24 mouse cellular contexts compared by ENCODE assay signal in the genomic region with DNA sequence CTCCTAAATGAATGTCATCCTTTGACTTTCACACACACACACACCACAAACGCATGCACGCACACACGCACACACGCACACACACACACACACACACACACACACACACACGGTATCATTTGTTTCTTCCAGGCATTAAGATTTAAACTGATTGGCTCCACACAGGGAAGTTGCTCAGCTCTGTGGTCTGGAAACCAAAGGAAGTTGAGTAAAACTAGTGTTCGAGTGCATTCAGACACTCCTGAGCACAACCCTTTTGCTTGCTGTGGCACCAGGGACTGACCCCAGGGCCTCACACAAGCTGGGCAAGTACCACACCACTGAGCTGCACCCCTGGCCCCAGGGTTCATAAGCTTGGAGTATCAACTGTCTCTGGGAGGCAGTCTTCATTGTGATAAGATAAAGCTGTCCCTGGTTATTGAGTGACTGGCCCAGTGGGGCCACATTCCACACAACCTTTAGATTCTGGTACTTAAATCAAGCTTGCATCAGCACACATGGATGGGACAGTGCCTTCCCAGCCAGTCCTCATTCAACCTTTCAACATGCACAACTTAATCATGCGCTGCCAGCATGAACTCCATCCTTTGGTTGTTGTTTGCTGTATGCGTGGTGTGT. TPM values are rescaled to one million over a fixed set of nuclear protein-coding genes. Genes with fewer than 3 reads are reported as not detected.
DNase-seq lines count a peak whose midpoint lies in the region; ATAC-seq and TF ChIP-seq lines count a peak whose summit lies in the region.
"Had no signal": no experiment of that assay in that cellular context is flagged by ENCODE, and none has a peak within 500 bp of the region (broad histone marks: within the 10 kb centered on the region; RNA-seq: fewer than 3 reads in every experiment).

No protein-coding gene starts in this region.

- no peak for DNase-seq in liver, embryonic 11.5 days (ENCODE audit: low spot score)
- no peak for DNase-seq in liver
- DNase-seq in yolk sac, embryonic 10.5 days (ENCODE audit: low spot score): peak; percentile 70
- no peak for DNase-seq in heart, postnatal 25 days (ENCODE audit: low spot score)
- no peak for DNase-seq in cerebellum, adult 8-10 months
- DNase-seq in cerebellum, adult 11 months: no peak
- DNase-seq: B cell, adult 2 months; cerebellum, adult 9-11 months; embryo, embryonic 11 days; forebrain, postnatal 0 days; heart, adult 18-20 months; heart, postnatal 36 days; kidney, adult 8-10 months; right cerebral cortex, postnatal 25 days had no signal

- intact Hi-C loops in heart, postnatal 25 days (cut with DNase I): no loop called here

- TF ChIP-seq CTCF in intestine, postnatal 0 days (IDR thresholded peaks at IDR 0.05; ENCODE audit: low read depth): no peak

- H3K4me1 ChIP-seq in liver, embryonic 11.5 days (replicated peaks; ENCODE audit: control insufficient read depth, insufficient read depth, low read length): peaks cover 10% of the 10 kb centered on the region; the same call in 1 of the 2 replicates
- H3K4me1 ChIP-seq in intestine, postnatal 0 days (replicated peaks; ENCODE audit: control insufficient read depth, insufficient read depth, low read length): no peaks in the 10 kb centered on the region
- H3K4me1 ChIP-seq: limb, embryonic 15.5 days; midbrain, embryonic 15.5 days; neural tube, embryonic 15.5 days had no signal

- 73% methylated on average over 8 of the region's 8 CpGs for WGBS in liver, embryonic 11.5 days
- WGBS in intestine, postnatal 0 days: 66% methylated on average over 8 of the region's 8 CpGs

- H3K4me3 ChIP-seq in liver, embryonic 11.5 days (ENCODE audit: low read depth, low read length): no peak overlapping the region
- no peak overlapping the region for H3K4me3 ChIP-seq in intestine, postnatal 0 days (ENCODE audit: low read depth, low read length)
- H3K4me3 ChIP-seq: heart, embryonic 13.5 days; limb, embryonic 15.5 days; midbrain, embryonic 15.5 days; neural tube, embryonic 15.5 days had no signal

- H3K27ac ChIP-seq in liver, embryonic 11.5 days (ENCODE audit: low read depth, low read length): no peak overlapping the region
- H3K27ac ChIP-seq in intestine, postnatal 0 days (ENCODE audit: low read depth, low read length): peak overlapping the region; percentile 21; the same call in 1 of the 2 replicates
- H3K27ac ChIP-seq: heart, embryonic 13.5 days; limb, embryonic 15.5 days; midbrain, embryonic 15.5 days; neural tube, embryonic 15.5 days had no signal

- ATAC-seq in liver, embryonic 11.5 days (replicated peaks; ENCODE audit: low FRiP score): peak; percentile 39; the same call in 1 of the 2 replicates
- ATAC-seq in intestine, postnatal 0 days: peak; percentile 85
- peak; percentile 94 for ATAC-seq in megakaryocyte, adult 5-6 weeks (ENCODE audit: poor library complexity, severe bottlenecking)
- ATAC-seq: forebrain, postnatal 0 days; hindbrain, embryonic 16.5 days; lung, postnatal 0 days; midbrain, embryonic 15.5 days had no signal

- peaks cover 6% of the 10 kb centered on the region for H3K36me3 ChIP-seq in liver, embryonic 11.5 days (ENCODE audit: control insufficient read depth, insufficient read depth, low read length)
- H3K36me3 ChIP-seq in intestine, postnatal 0 days (ENCODE audit: control insufficient read depth, insufficient read depth): peaks cover 4% of the 10 kb centered on the region; the same call in 1 of the 2 replicates
- H3K36me3 ChIP-seq: midbrain, embryonic 15.5 days; neural tube, embryonic 15.5 days had no signal

- no peaks in the 10 kb centered on the region for H3K9me3 ChIP-seq in liver, embryonic 11.5 days (ENCODE audit: control insufficient read depth, low read length)
- no peaks in the 10 kb centered on the region for H3K9me3 ChIP-seq in intestine, postnatal 0 days (ENCODE audit: control insufficient read depth)
- H3K9me3 ChIP-seq: heart, embryonic 13.5 days; limb, embryonic 15.5 days; midbrain, embryonic 15.5 days; neural tube, embryonic 15.5 days had no signal

- H3K4me2 ChIP-seq in liver, embryonic 11.5 days: no peak overlapping the region
- 0 out of 2 replicates have a peak overlapping the region, but pooled peaks have one; percentile 21 for H3K4me2 ChIP-seq in intestine, postnatal 0 days (replicated peaks; ENCODE audit: low read depth)
- H3K4me2 ChIP-seq: heart, embryonic 13.5 days; limb, embryonic 15.5 days; midbrain, embryonic 15.5 days; neural tube, embryonic 15.5 days had no signal

- no peaks in the 10 kb centered on the region for H3K27me3 ChIP-seq in liver, embryonic 11.5 days (replicated peaks; ENCODE audit: control insufficient read depth, insufficient read depth, low read length)
- no peaks in the 10 kb centered on the region for H3K27me3 ChIP-seq in intestine, postnatal 0 days (replicated peaks; ENCODE audit: control insufficient read depth, insufficient read depth, low read length)
- H3K27me3 ChIP-seq: heart, embryonic 13.5 days; limb, embryonic 15.5 days; midbrain, embryonic 15.5 days; neural tube, embryonic 15.5 days had no signal

- no peak overlapping the region for H3K9ac ChIP-seq in liver, embryonic 11.5 days (ENCODE audit: low read depth, low read length)
- H3K9ac ChIP-seq in intestine, postnatal 0 days (ENCODE audit: low read depth, low read length): no peak overlapping the region
- H3K9ac ChIP-seq: forebrain, postnatal 0 days; heart, embryonic 13.5 days; limb, embryonic 15.5 days; midbrain, embryonic 15.5 days; neural tube, embryonic 15.5 days had no signal

RNA-seq across cellular contexts. Expression of gene Lct, which starts 5.0 kb away (rescaled TPM):
- polyA plus RNA-seq in liver, embryonic 11.5 days (2014; fragmentation: Nextera tagmentation; extraction: Ambion mirVana): 0.06 and 0.10 TPM in 2 replicates
- polyA plus RNA-seq in intestine, postnatal 0 days (2015; fragmentation: Nextera tagmentation; extraction: Ambion mirVana): 119 and 136 TPM in 2 replicates
- 0.57 and 0.80 TPM in 2 replicates for total RNA-seq in megakaryocyte, adult 5-6 weeks (2015)
- total RNA-seq in megakaryocyte, adult 5-6 weeks (2017): 0.59 and 0.77 TPM in 2 replicates
- not detected for total RNA-seq in heart, postnatal 25 days (2021)
- total RNA-seq: adrenal gland, adult 18-20 months; gastrocnemius, adult 8-10 months; heart, adult 18-20 months; heart, postnatal 36 days had no signal
- polyA plus RNA-seq: lung, postnatal 0 days had no signal

RNA-seq across cellular contexts. Expression of gene Mcm6, which starts 36.3 kb away (rescaled TPM):
- polyA plus RNA-seq in liver, embryonic 11.5 days (2014; fragmentation: Nextera tagmentation; extraction: Ambion mirVana): 384 and 445 TPM in 2 replicates
- polyA plus RNA-seq in intestine, postnatal 0 days (2015; fragmentation: Nextera tagmentation; extraction: Ambion mirVana): 56.7 and 59.6 TPM in 2 replicates
- 143 and 147 TPM in 2 replicates for total RNA-seq in megakaryocyte, adult 5-6 weeks (2015)
- total RNA-seq in megakaryocyte, adult 5-6 weeks (2017): 205 and 215 TPM in 2 replicates
- 1 to 10 TPM; 6.3 to 6.4 TPM for total RNA-seq in heart, postnatal 25 days (2021)

Comparison
In these comparisons a context has a peak if more than half of its experiments do, and no peak if none do; other contexts are left out.
1. ATAC-seq: peak in every context shown above with its lines; median percentile 94 in megakaryocyte, adult 5-6 weeks; 85 in intestine, postnatal 0 days; 39 in liver, embryonic 11.5 days.
2. RNA of gene Mcm6, which starts 36.3 kb away (total RNA-seq): 143 to 215 TPM in megakaryocyte, adult 5-6 weeks; 6.3 to 6.4 TPM in heart, postnatal 25 days; every median in the first group is over 10 times any median in the second.